19 mouse cellular contexts compared by ENCODE assay signal in genomic region chr6:96709761-96710160, GRCm38 (mm10).
DNase-seq lines count a peak whose midpoint lies in the region.
"Had no signal": no experiment of that assay in that cellular context is flagged by ENCODE, and none has a peak within 500 bp of the region (broad histone marks: within the 10 kb centered on the region; RNA-seq: fewer than 3 reads in every experiment).

No protein-coding gene starts in this region.

- DNase-seq in cerebellum, postnatal 10 days = peak; percentile 3 to 4
- no peak for DNase-seq in cerebellum, adult 18-20 months
- DNase-seq in layer of hippocampus, adult 9-11 months = peak; percentile 5
- DNase-seq in layer of hippocampus, postnatal 36 days = no peak
- peak; percentile 50 for DNase-seq in adrenal gland, adult 2 months
- peak; percentile 6 to 16 for DNase-seq in adrenal gland, postnatal 36 days
- DNase-seq in ovary, postnatal 10 days (ENCODE audit: low spot score) = no peak
- DNase-seq in thymus, postnatal 4 days = no peak
- DNase-seq: cerebellum, adult 11-12 months; gastrocnemius, adult 2 months; heart, adult 2 months; heart, postnatal 10 days; kidney, postnatal 14 days; liver, postnatal 0 days; lung, postnatal 36 days; retina, postnatal 1 day; spleen, adult 18-20 months; thymus, adult 18-20 months; thymus, postnatal 25 days had no signal

Comparison
In these comparisons a context has a peak if more than half of its experiments do, and no peak if none do; other contexts are left out.
1. DNase-seq: peak in cerebellum, postnatal 10 days (2 of 2), layer of hippocampus, adult 9-11 months (single experiment), adrenal gland, adult 2 months (single experiment) and adrenal gland, postnatal 36 days (2 of 2); none in cerebellum, adult 18-20 months (0 of 2), layer of hippocampus, postnatal 36 days (0 of 2), ovary, postnatal 10 days (single experiment) and thymus, postnatal 4 days (single experiment).